Mouse (Mus musculus): ENCODE results near the gene Capn1. TPM values are rescaled to one million over a fixed set of nuclear protein-coding genes. Genes with fewer than 3 reads are reported as not detected.

The Capn1 gene
- polyA plus RNA-seq, 1 experiment, result 102 TPM

GRCm38 (mm10) chr19:5955704-5956670 is 59.7 kb downstream of the Capn1 start:
- peak; percentile 92 for DNase-seq (ENCODE audit: low read depth, low spot score)
- WGBS, result 31% methylated on average over 28 of the region's 28 CpGs

GRCm38 (mm10) chr19:5954936-5955335 is 60.8 kb downstream of the Capn1 start:
- WGBS, result 70% methylated on average over 10 of the region's 10 CpGs
- DNase-seq (ENCODE audit: low read depth, low spot score), result no peak

GRCm38 (mm10) chr19:5954031-5954710 is 61.5 kb downstream of the Capn1 start:
- DNase-seq (ENCODE audit: low read depth, low spot score), result no peak
- WGBS, result 49% methylated on average over 22 of the region's 22 CpGs

- DNase-seq (ENCODE audit: low read depth, low spot score), result no peak
- WGBS, result 89% methylated on average over 19 of the region's 19 CpGs
Measured at GRCm38 (mm10) chr19:5953201-5953770, 62.4 kb downstream of the Capn1 start.

- no peak for DNase-seq (ENCODE audit: low read depth, low spot score)
- WGBS, result 64% methylated on average over 13 of the region's 13 CpGs
Measured at GRCm38 (mm10) chr19:5952071-5952691, 63.5 kb downstream of the Capn1 start.

GRCm38 (mm10) chr19:5951631-5952030 is 64.1 kb downstream of the Capn1 start:
- 85% methylated on average over 16 of the region's 16 CpGs for WGBS
- DNase-seq (ENCODE audit: low read depth, low spot score), result no peak

- WGBS, result 84% methylated on average over 11 of the region's 11 CpGs
- DNase-seq (ENCODE audit: low read depth, low spot score), result no peak
Measured at GRCm38 (mm10) chr19:5950218-5950617, 65.5 kb downstream of the Capn1 start.

- no peak for DNase-seq (ENCODE audit: low read depth, low spot score)
- WGBS, result 66% methylated on average over 8 of the region's 8 CpGs
Measured at GRCm38 (mm10) chr19:5945891-5946290, 69.8 kb downstream of the Capn1 start.

- WGBS, result 55% methylated on average over 7 of the region's 7 CpGs
Measured at GRCm38 (mm10) chr19:5945027-5945426, 70.7 kb downstream of the Capn1 start.

GRCm38 (mm10) chr19:5944145-5944544 is 71.6 kb downstream of the Capn1 start:
- no peak for DNase-seq (ENCODE audit: low read depth, low spot score)
- 81% methylated on average over 8 of the region's 8 CpGs for WGBS

More at GRCm38 (mm10) chr19:5945027-5945426, 70.7 kb downstream of the Capn1 start:
- no peak for DNase-seq (ENCODE audit: low read depth, low spot score)

- 93% methylated on average over 15 of the region's 15 CpGs for WGBS
- DNase-seq (ENCODE audit: low read depth, low spot score), result no peak
Measured at GRCm38 (mm10) chr19:5943404-5943803, 72.3 kb downstream of the Capn1 start.

- WGBS, result 83% methylated on average over 7 of the region's 7 CpGs
- DNase-seq (ENCODE audit: low read depth, low spot score), result no peak
Measured at GRCm38 (mm10) chr19:5942581-5942980, 73.1 kb downstream of the Capn1 start.

GRCm38 (mm10) chr19:5940656-5941055 is 75.0 kb downstream of the Capn1 start:
- 79% methylated on average over 10 of the region's 10 CpGs for WGBS
- DNase-seq (ENCODE audit: low read depth, low spot score), result no peak

- WGBS, result 27% methylated on average over 4 of the region's 4 CpGs
- no peak for DNase-seq (ENCODE audit: low read depth, low spot score)
Measured at GRCm38 (mm10) chr19:5940173-5940572, 75.5 kb downstream of the Capn1 start.

- 79% methylated on average over 5 of the region's 5 CpGs for WGBS
- no peak for DNase-seq (ENCODE audit: low read depth, low spot score)
Measured at GRCm38 (mm10) chr19:5939715-5940114, 76.0 kb downstream of the Capn1 start.

Other genes with a start within 250 kb of the Capn1 start
- gene Scyl1, start 244.5 kb downstream of the Capn1 start, polyA plus RNA-seq (2012; rRNA removed), result 53.6 and 70.8 TPM in 2 replicates
- gene Frmd8, start 140.6 kb downstream of the Capn1 start, polyA plus RNA-seq (2012; rRNA removed), result 24.6 and 48.3 TPM in 2 replicates
- 16.0 and 122 TPM in 2 replicates for gene Slc25a45, start 138.1 kb downstream of the Capn1 start, polyA plus RNA-seq (2012; rRNA removed)
- gene Tigd3, start 121.7 kb downstream of the Capn1 start, polyA plus RNA-seq (2012; rRNA removed), result 1.1 and 2.1 TPM in 2 replicates
- 69.6 and 84.6 TPM in 2 replicates for gene Dpf2, start 102.9 kb downstream of the Capn1 start, polyA plus RNA-seq (2012; rRNA removed)
- gene Cdc42ep2, start 91.1 kb downstream of the Capn1 start, polyA plus RNA-seq (2012; rRNA removed), result 20.1 and 26.0 TPM in 2 replicates
- 44.6 and 56.0 TPM in 2 replicates for gene Pola2, start 51.7 kb downstream of the Capn1 start, polyA plus RNA-seq (2012; rRNA removed)
- gene Slc22a20, start 29.8 kb downstream of the Capn1 start, polyA plus RNA-seq (2012; rRNA removed), result 0.05 TPM in 1 of 2 replicates, not detected in the other
- 76.7 and 86.7 TPM in 2 replicates for gene Syvn1, start 30.7 kb upstream of the Capn1 start, polyA plus RNA-seq (2012; rRNA removed)
- gene Mrpl49, start 41.9 kb upstream of the Capn1 start, polyA plus RNA-seq (2012; rRNA removed), result 25.2 and 26.8 TPM in 2 replicates
- 1,267 and 1,718 TPM in 2 replicates for gene Fau, start 41.9 kb upstream of the Capn1 start, polyA plus RNA-seq (2012; rRNA removed)
- gene Znhit2, start 45.3 kb upstream of the Capn1 start, polyA plus RNA-seq (2012; rRNA removed), result 34.9 and 42.3 TPM in 2 replicates
- gene Tm7sf2, start 52.5 kb upstream of the Capn1 start, polyA plus RNA-seq (2012; rRNA removed), result 66.0 and 68.4 TPM in 2 replicates
- 77.1 and 79.7 TPM in 2 replicates for gene Vps51, start 61.3 kb upstream of the Capn1 start, polyA plus RNA-seq (2012; rRNA removed)
- 0.37 and 0.38 TPM in 2 replicates for gene Tmem262, start 64.1 kb upstream of the Capn1 start, polyA plus RNA-seq (2012; rRNA removed)
- gene Gm28374, start 66.4 kb upstream of the Capn1 start, polyA plus RNA-seq (2012; rRNA removed), result 0.50 TPM in 1 of 2 replicates, not detected in the other
- 79.9 and 96.7 TPM in 2 replicates for gene Zfpl1, start 69.1 kb upstream of the Capn1 start, polyA plus RNA-seq (2012; rRNA removed)
- 11.6 and 15.7 TPM in 2 replicates for gene Cdca5, start 69.1 kb upstream of the Capn1 start, polyA plus RNA-seq (2012; rRNA removed)
- 0.15 TPM in 1 of 2 replicates, not detected in the other for gene AC131692.1, start 78.5 kb upstream of the Capn1 start, polyA plus RNA-seq (2012; rRNA removed)
- 1,535 and 1,726 TPM in 2 replicates for gene Naaladl1, start 89.9 kb upstream of the Capn1 start, polyA plus RNA-seq (2012; rRNA removed)
- 21.4 and 24.2 TPM in 2 replicates for gene Sac3d1, start 102.8 kb upstream of the Capn1 start, polyA plus RNA-seq (2012; rRNA removed)
- 40.7 and 47.6 TPM in 2 replicates for gene Snx15, start 112.4 kb upstream of the Capn1 start, polyA plus RNA-seq (2012; rRNA removed)
- 123 and 147 TPM in 2 replicates for gene Batf2, start 125.1 kb upstream of the Capn1 start, polyA plus RNA-seq (2012; rRNA removed)
- gene Arl2, start 125.7 kb upstream of the Capn1 start, polyA plus RNA-seq (2012; rRNA removed), result 68.6 and 69.0 TPM in 2 replicates
- gene Majin, start 168.5 kb upstream of the Capn1 start, polyA plus RNA-seq (2012; rRNA removed), result 1.2 and 1.9 TPM in 2 replicates
- 0.48 and 0.70 TPM in 2 replicates for gene Gpha2, start 210.5 kb upstream of the Capn1 start, polyA plus RNA-seq (2012; rRNA removed)
- 38.1 and 44.0 TPM in 2 replicates for gene Ppp2r5b, start 220.0 kb upstream of the Capn1 start, polyA plus RNA-seq (2012; rRNA removed)
- 23.3 and 32.0 TPM in 2 replicates for gene Atg2a, start 225.8 kb upstream of the Capn1 start, polyA plus RNA-seq (2012; rRNA removed)